Mouse (Mus musculus) cerebellum, postnatal 4 days (tissue): Measurements from ENCODE around the gene Lpar1.

Experiments used
- DNase-seq, 2 experiments: peaks; one replicate each; pipeline ENCODE4 v3.0.0; 2022; ENCODE audit warnings: low spot score in 2 of 2, mixed read lengths in 1 of 2

Gene Lpar1

GRCm38 (mm10) chr4:58553631-58554358 is at the start of gene Lpar1:
Lpar1 (minus strand) TSS chr4:58553898.
- no peak for DNase-seq

- DNase-seq, result no peak
Observed at GRCm38 (mm10) chr4:58585942-58586341, 32.2 kb upstream of the Lpar1 start.

GRCm38 (mm10) chr4:58581191-58581590 is 27.5 kb upstream of the Lpar1 start:
- no peak for DNase-seq

- DNase-seq, result no peak
Observed at GRCm38 (mm10) chr4:58580516-58580915, 26.8 kb upstream of the Lpar1 start.

- no peak for DNase-seq
Observed at GRCm38 (mm10) chr4:58580098-58580497, 26.4 kb upstream of the Lpar1 start.

- no peak for DNase-seq
Observed at GRCm38 (mm10) chr4:58578488-58578887, 24.8 kb upstream of the Lpar1 start.

- DNase-seq, result no peak
Observed at GRCm38 (mm10) chr4:58577382-58578048, 23.8 kb upstream of the Lpar1 start.

- no peak for DNase-seq
Observed at GRCm38 (mm10) chr4:58575831-58576230, 22.1 kb upstream of the Lpar1 start.

GRCm38 (mm10) chr4:58574024-58574423 is 20.3 kb upstream of the Lpar1 start:
- no peak for DNase-seq

- DNase-seq, result no peak
Observed at GRCm38 (mm10) chr4:58572446-58572845, 18.7 kb upstream of the Lpar1 start.

- DNase-seq, result no peak
Observed at GRCm38 (mm10) chr4:58571661-58572060, 18.0 kb upstream of the Lpar1 start.

GRCm38 (mm10) chr4:58571232-58571631 is 17.5 kb upstream of the Lpar1 start:
- no peak for DNase-seq

GRCm38 (mm10) chr4:58568486-58568885 is 14.8 kb upstream of the Lpar1 start:
- no peak for DNase-seq

- no peak for DNase-seq
Observed at GRCm38 (mm10) chr4:58562776-58563175, 9.1 kb upstream of the Lpar1 start.

GRCm38 (mm10) chr4:58557001-58557400 is 3.3 kb upstream of the Lpar1 start:
- DNase-seq, result no peak

GRCm38 (mm10) chr4:58554359-58554838 is 701 bp upstream of the Lpar1 start:
- no peak for DNase-seq

- DNase-seq, result peak; percentile 37 to 65
Observed at GRCm38 (mm10) chr4:58552731-58553630, 717 bp downstream of the Lpar1 start.

GRCm38 (mm10) chr4:58552229-58552628 is 1.5 kb downstream of the Lpar1 start:
- DNase-seq, result no peak

- peak; percentile 45 to 66 for DNase-seq
Observed at GRCm38 (mm10) chr4:58551820-58552219, 1.9 kb downstream of the Lpar1 start.

- no peak for DNase-seq
Observed at GRCm38 (mm10) chr4:58547725-58548124, 6.0 kb downstream of the Lpar1 start.

- no peak for DNase-seq
Observed at GRCm38 (mm10) chr4:58547273-58547565, 6.5 kb downstream of the Lpar1 start.
